Mouse (Mus musculus) olfactory bulb, adult 2 months (tissue): ENCODE data around the gene Pou6f2.

Source experiments
- CTCF ChIP-seq: fragments of 200-500 bp; IDR thresholded peaks from 2 replicates; pipeline ENCODE4 v1.5.1; 2012; ENCODE audit warnings: low read depth, mild to moderate bottlenecking, low read length, moderate library complexity; ENCODE audit not compliant: insufficient read depth
- POLR2A ChIP-seq: fragments of 200-500 bp; IDR thresholded peaks from 2 replicates; pipeline ENCODE4 v1.6.1; 2012; ENCODE audit warnings: mild to moderate bottlenecking, low read depth, low read length, moderate library complexity; ENCODE audit not compliant: insufficient read depth

- TF ChIP-seq CTCF (no peak), POLR2A (no peak)
Measured at GRCm38 (mm10) chr13:18282361-18282982, 115.0 kb downstream of the Pou6f2 start.
